Mouse (Mus musculus): ENCODE results near the gene Pdgfa.
A peak's percentile ranks its signal among the peaks of the same experiment; 100 is the strongest.

The Pdgfa gene

GRCm38 (mm10) chr5:138997171-138997788 lies at the start of gene Pdgfa:
TSS of gene Pdgfa (minus strand) at chr5:138997370.
- peak; percentile 50 for DNase-seq

GRCm38 (mm10) chr5:139046636-139047035 lies 49.5 kb upstream of the Pdgfa start:
- DNase-seq = no peak

GRCm38 (mm10) chr5:139043546-139043945 lies 46.4 kb upstream of the Pdgfa start:
- DNase-seq = peak; percentile 10

GRCm38 (mm10) chr5:139042299-139042698 lies 45.1 kb upstream of the Pdgfa start:
- DNase-seq = no peak

- DNase-seq = no peak
Observed at GRCm38 (mm10) chr5:139035171-139035570, 38.0 kb upstream of the Pdgfa start.

GRCm38 (mm10) chr5:139034746-139035145 lies 37.6 kb upstream of the Pdgfa start:
- no peak for DNase-seq

- peak; percentile 28 for DNase-seq
Observed at GRCm38 (mm10) chr5:139033406-139034317, 36.5 kb upstream of the Pdgfa start.

- peak; percentile 37 for DNase-seq
Observed at GRCm38 (mm10) chr5:139027603-139028002, 30.4 kb upstream of the Pdgfa start.

GRCm38 (mm10) chr5:139024351-139025105 lies 27.4 kb upstream of the Pdgfa start:
- DNase-seq = no peak

- DNase-seq = peak; percentile 62
Observed at GRCm38 (mm10) chr5:139020595-139020994, 23.4 kb upstream of the Pdgfa start.

- DNase-seq = peak; percentile 92
Observed at GRCm38 (mm10) chr5:139017371-139018124, 20.4 kb upstream of the Pdgfa start.

- DNase-seq = peak; percentile 79
Observed at GRCm38 (mm10) chr5:139015097-139015496, 17.9 kb upstream of the Pdgfa start.

GRCm38 (mm10) chr5:139010649-139011048 lies 13.5 kb upstream of the Pdgfa start:
- DNase-seq = no peak

GRCm38 (mm10) chr5:139007141-139007775 lies 10.1 kb upstream of the Pdgfa start:
- peak; percentile 82 for DNase-seq

GRCm38 (mm10) chr5:139004588-139004987 lies 7.4 kb upstream of the Pdgfa start:
- no peak for DNase-seq

- no peak for DNase-seq
Observed at GRCm38 (mm10) chr5:138999716-139000115, 2.5 kb upstream of the Pdgfa start.

- DNase-seq = peak; percentile 59
Observed at GRCm38 (mm10) chr5:138997936-138998580, 888 bp upstream of the Pdgfa start.

- DNase-seq = peak; percentile 50
Observed at GRCm38 (mm10) chr5:138996322-138997073, 672 bp downstream of the Pdgfa start.

GRCm38 (mm10) chr5:138995721-138996311 lies 1.4 kb downstream of the Pdgfa start:
- DNase-seq = peak; percentile 87

Data from kidney, adult 9 months (tissue).